Mouse (Mus musculus) kidney, embryonic 15.5 days (tissue): ENCODE results near the gene Rps27. TPM values are rescaled to one million over a fixed set of nuclear protein-coding genes. Genes with fewer than 3 reads are reported as not detected.

Source experiments
- ATAC-seq: fragments of 200-750 bp; cut with Nextera tagmentation; replicated peaks from 2 replicates; pipeline ENCODE4 v1.8.0; 2017; ENCODE audit warnings: moderate TSS enrichment; ENCODE audit not compliant: low FRiP score
- H3K27ac ChIP-seq: fragments of 300-500 bp; sonication (generic); 2 replicates; pipeline ENCODE4 v1.5.1; 2015; ENCODE audit warnings: mild to moderate bottlenecking, inconsistent platforms
- H3K27me3 ChIP-seq: fragments of 300-500 bp; sonication (generic); 2 replicates; pipeline ENCODE4 v1.6.1; 2015; ENCODE audit warnings: inconsistent platforms
- H3K36me3 ChIP-seq: fragments of 300-500 bp; sonication (generic); 2 replicates; pipeline ENCODE4 v1.6.1; 2015; ENCODE audit warnings: inconsistent platforms
- H3K4me1 ChIP-seq: fragments of 300-500 bp; sonication (generic); 2 replicates; pipeline ENCODE4 v1.6.1; 2015; ENCODE audit warnings: inconsistent platforms
- H3K4me2 ChIP-seq: fragments of 300-500 bp; sonication (generic); 2 replicates; pipeline ENCODE4 v1.6.1; 2015; ENCODE audit warnings: moderate library complexity, mild to moderate bottlenecking, inconsistent platforms
- H3K4me3 ChIP-seq: fragments of 300-500 bp; sonication (generic); replicated peaks from 2 replicates; pipeline ENCODE4 v1.5.1; 2015; ENCODE audit warnings: mild to moderate bottlenecking, inconsistent platforms
- H3K9ac ChIP-seq: fragments of 300-500 bp; sonication (generic); 2 replicates; pipeline ENCODE4 v1.6.1; 2015; ENCODE audit warnings: mild to moderate bottlenecking, inconsistent platforms
- H3K9me3 ChIP-seq: fragments of 300-500 bp; sonication (generic); replicated peaks from 2 replicates; pipeline ENCODE4 v1.6.1; 2016; ENCODE audit warnings: inconsistent platforms
- WGBS: fragments of 180-500 bp; shearing (Covaris S2); methylation state at CpG from one replicate; pipeline ENCODE4 v1.1.7; 2015; ENCODE audit warnings: mixed read lengths; 5-methylcytosine and 5-hydroxymethylcytosine counted together
- polyA plus RNA-seq: library from polyadenylated mRNA; unstranded; fragments of >200 nt; fragmentation: Nextera tagmentation; extraction: Ambion mirVana; gene quantifications from 2 replicates; pipeline ENCODE4 v1.2.1, GENCODE M21; 2015

The Rps27 gene
- polyA plus RNA-seq, 1 experiment from 2014 or later: 1,600 TPM

DNA sequence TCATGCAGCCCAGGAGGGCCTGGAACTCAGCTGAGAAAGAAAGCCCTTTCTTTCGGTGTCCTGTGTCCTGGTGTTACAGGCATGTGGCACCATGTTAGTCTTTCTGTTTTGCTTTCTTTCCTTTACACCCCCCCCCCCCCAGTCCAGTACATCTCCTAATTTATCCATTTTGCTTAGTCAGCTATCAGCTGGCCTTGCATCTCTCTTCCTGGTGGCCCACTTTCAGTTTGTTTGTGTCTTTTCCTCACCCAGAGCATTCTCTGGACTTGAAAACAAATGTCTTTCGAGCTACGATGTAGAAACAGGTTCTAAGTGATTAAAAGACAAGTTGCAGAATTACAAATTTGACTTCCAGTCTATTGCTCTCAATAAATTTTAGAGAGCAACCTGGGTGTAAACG is 9.0 kb upstream of the Rps27 start:
- 85% methylated on average over 4 of the region's 4 CpGs for WGBS
- Histone ChIP-seq H3K36me3 (peaks cover 37% of the 10 kb centered on the region), H3K4me2 (0 out of 2 replicates have a peak overlapping the region, but pooled peaks have one; percentile 13), H3K9ac (no peak overlapping the region), H3K27ac (peak overlapping the region; percentile 65; the same call in 1 of the 2 replicates), H3K4me3 (no peak overlapping the region), H3K9me3 (no peaks in the 10 kb centered on the region), H3K27me3 (no peaks in the 10 kb centered on the region), H3K4me1 (peaks cover 30% of the 10 kb centered on the region)
- no peak for ATAC-seq

- peak overlapping the region; percentile 92 for H3K27ac ChIP-seq
- WGBS: 13% methylated on average over 5 of the region's 5 CpGs
- ATAC-seq: 0 out of 2 replicates have a peak, but pooled peaks have one; percentile 1
These were observed 7.7 kb upstream of the Rps27 start for GRCm38 (mm10) chr3:90221123-90221522.

DNA sequence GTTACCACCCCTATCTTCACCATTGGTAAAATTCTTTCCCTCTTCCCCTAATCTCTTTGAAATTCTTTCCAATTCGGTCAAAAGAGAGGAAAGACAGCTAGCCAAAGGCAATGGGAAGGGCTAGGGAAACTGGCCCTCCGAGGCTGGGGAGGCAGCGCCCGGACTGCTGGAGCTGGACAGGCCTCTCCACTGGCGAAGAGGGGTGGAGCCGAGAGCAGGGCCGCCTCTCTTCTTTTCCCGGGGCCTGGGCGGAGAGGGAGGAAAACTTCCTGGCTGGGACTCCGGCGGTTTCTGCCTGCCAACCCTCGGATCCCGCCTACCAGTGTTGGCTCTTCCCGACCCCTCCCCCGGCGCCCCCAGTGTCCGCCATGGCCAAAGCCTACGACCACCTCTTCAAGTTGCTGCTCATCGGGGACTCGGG is 7.1 kb upstream of the Rps27 start:
- WGBS: under 1% methylated on average over 20 of the region's 20 CpGs
- Histone ChIP-seq H3K27ac (peak overlapping the region; percentile 92), H3K27me3 (no peaks in the 10 kb centered on the region), H3K4me2 (peak overlapping the region; percentile 76), H3K4me1 (peaks cover 30% of the 10 kb centered on the region), H3K36me3 (peaks cover 28% of the 10 kb centered on the region), H3K4me3 (peak overlapping the region; percentile 57), H3K9ac (peak overlapping the region; percentile 56), H3K9me3 (no peaks in the 10 kb centered on the region)
- peak; percentile 92 for ATAC-seq

More at GRCm38 (mm10) chr3:90221123-90221522, 7.7 kb upstream of the Rps27 start:
- peak overlapping the region; percentile 56 for H3K9ac ChIP-seq
- H3K9me3 ChIP-seq: no peaks in the 10 kb centered on the region
- H3K4me2 ChIP-seq: peak overlapping the region; percentile 76
- H3K4me3 ChIP-seq: peak overlapping the region; percentile 57
- H3K27me3 ChIP-seq: no peaks in the 10 kb centered on the region
- H3K4me1 ChIP-seq: peaks cover 30% of the 10 kb centered on the region
- H3K36me3 ChIP-seq: peaks cover 34% of the 10 kb centered on the region

GRCm38 (mm10) chr3:90220088-90220487 is 6.6 kb upstream of the Rps27 start:
- H3K9ac ChIP-seq: peak overlapping the region; percentile 56
- WGBS: 13% methylated on average over 6 of the region's 6 CpGs
- H3K4me1 ChIP-seq: peaks cover 30% of the 10 kb centered on the region
- peaks cover 23% of the 10 kb centered on the region for H3K36me3 ChIP-seq
- ATAC-seq: 0 out of 2 replicates have a peak, but pooled peaks have one; percentile 33
- H3K27ac ChIP-seq: peak overlapping the region; percentile 92
- H3K4me2 ChIP-seq: peak overlapping the region; percentile 76
- H3K4me3 ChIP-seq: peak overlapping the region; percentile 57
- no peaks in the 10 kb centered on the region for H3K9me3 ChIP-seq
- no peaks in the 10 kb centered on the region for H3K27me3 ChIP-seq

DNA sequence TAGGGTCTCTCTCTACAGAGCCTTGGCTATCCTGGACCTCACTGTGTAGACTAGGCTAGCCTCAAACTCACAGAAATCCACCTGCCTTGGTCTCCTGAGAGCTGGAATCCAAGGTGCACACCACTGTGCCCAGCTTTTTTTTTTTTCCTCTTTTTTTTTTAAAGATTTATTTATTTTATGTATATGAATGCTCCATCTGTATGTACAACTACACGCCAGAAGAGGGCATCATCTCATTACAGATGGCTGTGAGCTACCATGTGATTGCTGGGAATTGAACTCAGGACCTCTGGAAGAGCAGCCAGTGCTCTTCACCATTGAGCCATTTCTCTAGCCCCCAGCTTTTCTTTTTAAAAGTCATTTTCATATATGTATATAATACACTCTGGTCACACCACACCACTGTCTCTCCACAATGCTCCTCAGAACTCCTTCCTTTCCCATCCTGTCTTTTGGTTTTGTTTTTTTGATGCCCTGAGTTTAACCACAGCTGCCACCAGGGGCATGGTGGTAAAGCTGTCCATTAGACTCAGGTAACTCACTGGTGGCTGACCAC is 2.5 kb upstream of the Rps27 start:
- no peaks in the 10 kb centered on the region for H3K9me3 ChIP-seq
- WGBS: 50% methylated on average over 1 of the region's 1 CpGs
- H3K36me3 ChIP-seq: peaks cover 18% of the 10 kb centered on the region
- H3K27ac ChIP-seq: no peak overlapping the region
- no peak overlapping the region for H3K9ac ChIP-seq
- no peak for ATAC-seq
- H3K4me3 ChIP-seq: no peak overlapping the region
- H3K27me3 ChIP-seq: no peaks in the 10 kb centered on the region
- peaks cover 33% of the 10 kb centered on the region for H3K4me1 ChIP-seq
- H3K4me2 ChIP-seq: no peak overlapping the region

GRCm38 (mm10) chr3:90213956-90214684 is 669 bp upstream of the Rps27 start:
- H3K9ac ChIP-seq: peak overlapping the region; percentile 77
- no peaks in the 10 kb centered on the region for H3K27me3 ChIP-seq
- H3K27ac ChIP-seq: peak overlapping the region; percentile 86; the same call in 1 of the 2 replicates
- peaks cover 36% of the 10 kb centered on the region for H3K36me3 ChIP-seq
- H3K4me2 ChIP-seq: peak overlapping the region; percentile 70
- peak overlapping the region; percentile 70 for H3K4me3 ChIP-seq
- peaks cover 29% of the 10 kb centered on the region for H3K4me1 ChIP-seq
- WGBS: 10% methylated on average over 12 of the region's 12 CpGs
- no peaks in the 10 kb centered on the region for H3K9me3 ChIP-seq
- ATAC-seq: 0 out of 2 replicates have a peak, but pooled peaks have one; percentile 44

DNA sequence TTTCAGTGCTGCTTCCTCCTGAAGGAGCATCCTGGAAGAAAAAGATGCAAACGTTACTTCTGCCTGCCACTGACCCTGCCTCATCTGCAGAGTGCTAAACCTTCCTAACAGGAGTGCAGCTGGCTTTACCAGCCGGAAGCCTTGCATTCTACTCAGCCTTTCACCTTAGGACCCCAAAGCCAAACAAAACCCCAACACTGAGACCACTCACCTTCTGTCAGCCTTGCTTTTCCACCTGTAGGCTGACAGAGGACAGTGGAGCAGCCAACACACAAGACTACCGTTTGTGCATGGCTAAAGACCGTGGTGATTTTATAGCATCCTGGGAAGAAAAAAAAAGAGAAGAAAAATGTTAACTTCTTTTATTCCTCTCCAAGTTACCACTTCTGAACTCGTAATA is 728 bp downstream of the Rps27 start:
- 8% methylated on average over 5 of the region's 5 CpGs for WGBS
- Histone ChIP-seq H3K27ac (no peak overlapping the region), H3K4me3 (peak overlapping the region; percentile 70), H3K27me3 (no peaks in the 10 kb centered on the region), H3K9me3 (no peaks in the 10 kb centered on the region), H3K36me3 (peaks cover 50% of the 10 kb centered on the region), H3K9ac (peak overlapping the region; percentile 77), H3K4me2 (peak overlapping the region; percentile 92), H3K4me1 (peaks cover 32% of the 10 kb centered on the region)
- no peak for ATAC-seq

DNA sequence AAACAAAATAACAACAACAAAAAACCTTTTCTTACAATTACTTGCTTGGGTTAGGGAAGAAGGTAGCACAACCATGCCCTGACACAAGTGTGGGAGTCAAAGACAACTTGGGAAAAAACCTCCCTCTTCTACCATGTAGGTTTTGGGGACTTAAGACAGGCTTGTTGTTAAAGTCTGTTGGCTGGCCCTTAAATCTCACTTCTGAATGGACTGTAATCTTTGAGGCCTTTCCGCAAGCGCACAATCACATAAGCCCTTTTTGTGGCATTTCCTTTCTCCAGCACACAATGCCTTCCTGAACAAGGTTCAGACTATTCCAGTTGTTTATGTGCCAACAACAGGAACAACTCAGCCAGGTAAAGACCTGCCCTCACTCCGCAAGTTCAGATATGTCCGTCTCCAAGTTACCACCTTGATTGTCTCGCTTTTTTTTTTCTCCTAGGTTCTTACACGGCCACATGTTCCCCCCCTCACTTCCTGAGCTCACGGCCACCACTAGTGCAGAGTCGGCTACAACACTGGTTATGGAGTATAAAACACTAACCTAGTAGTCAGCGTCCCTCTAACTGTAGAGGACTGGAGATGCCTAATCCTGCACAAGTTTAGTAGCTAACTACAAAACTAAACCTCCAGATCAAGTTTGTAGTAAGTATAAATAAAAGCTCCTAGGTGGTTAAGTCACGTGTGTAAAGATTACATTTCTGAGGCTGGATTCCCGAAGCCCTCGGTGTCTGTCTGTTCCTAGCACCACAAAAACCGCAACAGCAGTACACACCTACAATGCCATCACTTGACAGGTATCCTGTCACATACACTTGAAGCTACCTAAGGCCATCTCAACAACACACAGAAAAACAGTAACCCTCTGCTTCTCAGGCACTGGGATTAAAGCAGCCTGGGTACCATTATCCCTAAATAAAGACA is 1.7 kb downstream of the Rps27 start:
- peak overlapping the region; percentile 77; the same call in 1 of the 2 replicates for H3K9ac ChIP-seq
- 76% methylated on average over 13 of the region's 13 CpGs for WGBS
- H3K9me3 ChIP-seq: no peaks in the 10 kb centered on the region
- peaks cover 32% of the 10 kb centered on the region for H3K4me1 ChIP-seq
- H3K36me3 ChIP-seq: peaks cover 58% of the 10 kb centered on the region
- H3K4me2 ChIP-seq: peak overlapping the region; percentile 92
- no peak for ATAC-seq
- H3K27ac ChIP-seq: no peak overlapping the region
- H3K27me3 ChIP-seq: no peaks in the 10 kb centered on the region
- H3K4me3 ChIP-seq: peak overlapping the region; percentile 70

- no peak for ATAC-seq
- no peaks in the 10 kb centered on the region for H3K27me3 ChIP-seq
- no peak overlapping the region for H3K4me2 ChIP-seq
- H3K9me3 ChIP-seq: no peaks in the 10 kb centered on the region
- WGBS: 93% methylated on average over 5 of the region's 5 CpGs
- H3K36me3 ChIP-seq: peaks cover 61% of the 10 kb centered on the region
- H3K27ac ChIP-seq: no peak overlapping the region
- H3K9ac ChIP-seq: no peak overlapping the region
- H3K4me1 ChIP-seq: peaks cover 32% of the 10 kb centered on the region
- no peak overlapping the region for H3K4me3 ChIP-seq
These were observed 3.4 kb downstream of the Rps27 start for GRCm38 (mm10) chr3:90209908-90210566.

GRCm38 (mm10) chr3:90208662-90209061 is 4.8 kb downstream of the Rps27 start:
- no peak overlapping the region for H3K4me2 ChIP-seq
- H3K9me3 ChIP-seq: no peaks in the 10 kb centered on the region
- no peak overlapping the region for H3K27ac ChIP-seq
- H3K4me1 ChIP-seq: peaks cover 27% of the 10 kb centered on the region
- no peaks in the 10 kb centered on the region for H3K27me3 ChIP-seq
- no peak for ATAC-seq
- no peak overlapping the region for H3K9ac ChIP-seq
- 93% methylated on average over 2 of the region's 2 CpGs for WGBS
- H3K36me3 ChIP-seq: peaks cover 61% of the 10 kb centered on the region
- H3K4me3 ChIP-seq: no peak overlapping the region

DNA sequence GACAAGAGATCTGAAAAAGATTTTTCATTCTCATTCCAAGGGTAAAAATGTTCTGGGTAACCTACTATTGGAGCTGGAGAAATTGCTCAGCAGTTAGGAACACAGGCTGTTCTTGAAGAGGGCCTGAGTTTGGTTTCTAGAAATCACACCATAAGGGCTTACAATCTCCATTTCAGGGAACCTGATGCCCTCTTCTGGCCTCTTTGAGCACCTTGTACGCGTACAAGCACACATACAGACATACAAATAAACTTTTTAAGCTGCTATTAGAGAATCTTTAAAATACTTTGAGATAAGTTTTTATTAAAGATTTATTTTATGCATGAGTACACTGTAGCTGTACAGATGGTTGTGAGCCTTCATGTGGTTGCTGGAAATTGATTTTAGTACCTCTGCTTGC is 8.9 kb downstream of the Rps27 start:
- H3K9ac ChIP-seq: no peak overlapping the region
- H3K4me1 ChIP-seq: peaks cover 12% of the 10 kb centered on the region
- no peaks in the 10 kb centered on the region for H3K27me3 ChIP-seq
- H3K4me3 ChIP-seq: no peak overlapping the region
- ATAC-seq: no peak
- 94% methylated on average over 2 of the region's 2 CpGs for WGBS
- no peak overlapping the region for H3K27ac ChIP-seq
- peaks cover 30% of the 10 kb centered on the region for H3K36me3 ChIP-seq
- H3K9me3 ChIP-seq: no peaks in the 10 kb centered on the region
- no peak overlapping the region for H3K4me2 ChIP-seq
